Mouse (Mus musculus) MEL (cell line): ENCODE measurements at regions not wholly inside any gene's neighbourhood (a gene's known extent, or its start where the extent isn't known, plus 50 kb on each side); places are given as distances from the start of the nearest gene placed in this dataset.

Experiments
- DNase-seq: peaks from one replicate; pipeline ENCODE4 v3.0.0; 2011; ENCODE audit warnings: low read depth, low spot score
- H3K27ac ChIP-seq: 2 replicates; pipeline ENCODE4 v1.5.1; 2012; ENCODE audit warnings: low read depth, mild to moderate bottlenecking, control low read depth, low read length, moderate library complexity; ENCODE audit not compliant: control insufficient read depth
- H3K27me3 ChIP-seq, 2 experiments: fragments of 150-350 bp in 1 of 2; sonication (generic) in 1 of 2; 2 replicates each; pipeline ENCODE4 v1.6.1; 2012; ENCODE audit warnings: low read length in 2 of 2, mild to moderate bottlenecking in 2 of 2, improper control_type of control experiment in 1 of 2, moderate library complexity in 1 of 2; ENCODE audit not compliant: insufficient read depth in 2 of 2, control insufficient read depth in 1 of 2
- H3K36me3 ChIP-seq, 2 experiments: 2 replicates each; pipeline ENCODE4 v1.6.1; 2012 to 2014; ENCODE audit warnings: low read length in 2 of 2, improper control_type of control experiment in 1 of 2, inconsistent platforms in 1 of 2, mild to moderate bottlenecking in 1 of 2; ENCODE audit not compliant: insufficient read depth in 2 of 2, control insufficient read depth in 1 of 2
- H3K4me1 ChIP-seq, 2 experiments: fragments of 150-350 bp in 1 of 2; sonication (generic) in 1 of 2; 2 replicates each; pipeline ENCODE4 v1.6.1; 2012; ENCODE audit warnings: low read length in 2 of 2, improper control_type of control experiment in 1 of 2, mild to moderate bottlenecking in 1 of 2; ENCODE audit not compliant: insufficient read depth in 2 of 2, control insufficient read depth in 1 of 2
- H3K4me3 ChIP-seq, 2 experiments: fragments of 150-350 bp in 1 of 2; sonication (generic) in 1 of 2; 2 replicates each; pipeline ENCODE4 v1.5.1; 2012; ENCODE audit warnings: low read depth in 2 of 2, low read length in 2 of 2, mild to moderate bottlenecking in 2 of 2, moderate library complexity in 2 of 2, control low read depth in 1 of 2, improper control_type of control experiment in 1 of 2; ENCODE audit not compliant: control insufficient read depth in 1 of 2, insufficient read depth in 1 of 2
- H3K79me2 ChIP-seq: 2 replicates; pipeline ENCODE4 v1.6.1; 2012; ENCODE audit warnings: mild to moderate bottlenecking, low read length, moderate library complexity; ENCODE audit not compliant: control insufficient read depth, poor library complexity, insufficient read depth
- H3K9ac ChIP-seq: 2 replicates; pipeline ENCODE4 v1.6.1; 2012; ENCODE audit warnings: low read depth, mild to moderate bottlenecking, control low read depth, low read length, moderate library complexity; ENCODE audit not compliant: control insufficient read depth, poor library complexity, severe bottlenecking
- H3K9me3 ChIP-seq: fragments of 150-350 bp; sonication (generic); replicated peaks from 2 replicates; pipeline ENCODE4 v1.6.1; 2012; ENCODE audit warnings: mild to moderate bottlenecking, low read length, improper control_type of control experiment, moderate library complexity; ENCODE audit not compliant: insufficient read depth
- BHLHE40 ChIP-seq: IDR thresholded peaks from 2 replicates; pipeline ENCODE4 v1.6.1; 2012; ENCODE audit warnings: low read depth, mild to moderate bottlenecking, inconsistent platforms, low read length, improper control_type of control experiment, borderline replicate concordance
- CHD2 ChIP-seq: IDR thresholded peaks from 2 replicates; pipeline ENCODE4 v1.6.1; 2011; ENCODE audit warnings: low read length, improper control_type of control experiment
- ELF1 ChIP-seq: IDR thresholded peaks from 2 replicates; pipeline ENCODE4 v1.6.1; 2014; ENCODE audit warnings: low read depth, mild to moderate bottlenecking, inconsistent platforms, low read length, improper control_type of control experiment, moderate library complexity
- EP300 ChIP-seq, 2 experiments: IDR thresholded peaks; 2 replicates each; pipeline ENCODE4 v1.6.1; 2011; ENCODE audit warnings: improper control_type of control experiment in 2 of 2, low read length in 2 of 2, low read depth in 1 of 2, mild to moderate bottlenecking in 1 of 2
- GATA1 ChIP-seq: IDR thresholded peaks from 2 replicates; pipeline ENCODE4 v1.6.1; 2011; ENCODE audit warnings: low read depth, low read length, improper control_type of control experiment
- HCFC1 ChIP-seq: IDR thresholded peaks from 2 replicates; pipeline ENCODE4 v1.6.1; 2012; ENCODE audit warnings: low read depth, mild to moderate bottlenecking, inconsistent platforms, low read length, improper control_type of control experiment, moderate library complexity
- JUND ChIP-seq: IDR thresholded peaks from 2 replicates; pipeline ENCODE4 v1.6.1; 2011; ENCODE audit warnings: low read depth, mild to moderate bottlenecking, improper control_type of control experiment, low read length
- MAFK ChIP-seq: IDR thresholded peaks from 2 replicates; pipeline ENCODE4 v1.6.1; 2011; ENCODE audit warnings: low read depth, mild to moderate bottlenecking, low read length, improper control_type of control experiment, borderline replicate concordance
- MXI1 ChIP-seq: IDR thresholded peaks from 2 replicates; pipeline ENCODE4 v1.6.1; 2011; ENCODE audit warnings: mild to moderate bottlenecking, low read depth, low read length, improper control_type of control experiment
- MYB ChIP-seq: IDR thresholded peaks from 2 replicates; pipeline ENCODE4 v1.6.1; 2011; ENCODE audit warnings: mild to moderate bottlenecking, low read depth, low read length, improper control_type of control experiment
- MYC ChIP-seq: IDR thresholded peaks from 2 replicates; pipeline ENCODE4 v1.6.1; 2011; ENCODE audit warnings: low read depth, mild to moderate bottlenecking, low read length, improper control_type of control experiment, moderate library complexity
- NELFE ChIP-seq: IDR thresholded peaks from 2 replicates; pipeline ENCODE4 v1.6.1; 2011; ENCODE audit warnings: low read depth, low read length, improper control_type of control experiment
- POLR2A ChIP-seq, 2 experiments: IDR thresholded peaks; 2 replicates each; pipeline ENCODE4 v1.6.1; 2011 to 2012; ENCODE audit warnings: low read length in 2 of 2, mild to moderate bottlenecking in 2 of 2, control low read depth in 1 of 2, improper control_type of control experiment in 1 of 2, low read depth in 1 of 2, moderate library complexity in 1 of 2; ENCODE audit not compliant: control insufficient read depth in 1 of 2, insufficient read depth in 1 of 2, poor library complexity in 1 of 2
- POLR2AphosphoS5 ChIP-seq: IDR thresholded peaks from 2 replicates; pipeline ENCODE4 v1.6.1; 2012; ENCODE audit warnings: low read depth, borderline replicate concordance, mild to moderate bottlenecking, inconsistent platforms, low read length, moderate library complexity, mixed read lengths
- RAD21 ChIP-seq: IDR thresholded peaks from 2 replicates; pipeline ENCODE4 v1.6.1; 2011; ENCODE audit warnings: mild to moderate bottlenecking, low read depth, low read length, improper control_type of control experiment
- RCOR1 ChIP-seq: IDR thresholded peaks from 2 replicates; pipeline ENCODE4 v1.6.1; 2012; ENCODE audit warnings: low read depth, mild to moderate bottlenecking, inconsistent platforms, low read length, improper control_type of control experiment
- SMC3 ChIP-seq: IDR thresholded peaks from 2 replicates; pipeline ENCODE4 v1.6.1; 2011; ENCODE audit warnings: low read depth, low read length, improper control_type of control experiment
- TBP ChIP-seq: IDR thresholded peaks from 2 replicates; pipeline ENCODE4 v1.8.0; 2011; ENCODE audit warnings: low read depth, low read length, improper control_type of control experiment
- TCF12 ChIP-seq: IDR thresholded peaks from 2 replicates; pipeline ENCODE4 v1.6.1; 2014; ENCODE audit warnings: low read depth, mild to moderate bottlenecking, inconsistent platforms, low read length, improper control_type of control experiment, moderate library complexity
- ZKSCAN1 ChIP-seq: IDR thresholded peaks from 2 replicates; pipeline ENCODE4 v1.6.1; 2012; ENCODE audit warnings: low read depth, mild to moderate bottlenecking, inconsistent platforms, low read length, improper control_type of control experiment, moderate library complexity
- ZMIZ1 ChIP-seq: IDR thresholded peaks from 2 replicates; pipeline ENCODE4 v1.6.1; 2012; ENCODE audit warnings: low read depth, mild to moderate bottlenecking, inconsistent platforms, low read length, improper control_type of control experiment, moderate library complexity

- Histone ChIP-seq H3K4me1 (no peaks in the 10 kb centered on the region), H3K9me3 (no peaks in the 10 kb centered on the region), H3K9ac (no peak overlapping the region), H3K79me2 (no peaks in the 10 kb centered on the region), H3K36me3 (no peaks in the 10 kb centered on the region), H3K27ac (no peak overlapping the region), H3K4me3 (no peak overlapping the region)
- no peak for DNase-seq
- TF ChIP-seq EP300 (IDR thresholded peaks at IDR 0.05; ENCODE audit: low read depth in 1 of 2, low read length in 2 of 2): no peak
- no peak for TF ChIP-seq MYC
- no peak for TF ChIP-seq ELF1
- TF ChIP-seq ZMIZ1: no peak
- no peak for TF ChIP-seq SMC3
- TF ChIP-seq MYB: no peak
- no peak for TF ChIP-seq POLR2A (IDR thresholded peaks at IDR 0.05; ENCODE audit: control insufficient read depth in 1 of 2, insufficient read depth in 1 of 2, low read depth in 1 of 2, low read length in 2 of 2, poor library complexity in 1 of 2)
- TF ChIP-seq RAD21: no peak
- no peak for TF ChIP-seq MXI1
- no peak for TF ChIP-seq TBP
- TF ChIP-seq TCF12: no peak
- no peak for TF ChIP-seq BHLHE40
- no peak for TF ChIP-seq NELFE
- TF ChIP-seq, all 39 proteins: peak for 0
- H3K27me3 ChIP-seq: no peaks in the 10 kb centered on the region
Observed at GRCm38 (mm10) chr1:15018460-15018779, 1074.7 kb downstream of the 4930444P10Rik start.

- Histone ChIP-seq H3K27me3 (no peaks in the 10 kb centered on the region), H3K9ac (no peak overlapping the region), H3K4me3 (no peak overlapping the region), H3K36me3 (no peaks in the 10 kb centered on the region), H3K79me2 (no peaks in the 10 kb centered on the region), H3K4me1 (no peaks in the 10 kb centered on the region), H3K9me3 (no peaks in the 10 kb centered on the region), H3K27ac (no peak overlapping the region)
- no peak for TF ChIP-seq ZKSCAN1
- no peak for TF ChIP-seq POLR2A (IDR thresholded peaks at IDR 0.05; ENCODE audit: control insufficient read depth in 1 of 2, insufficient read depth in 1 of 2, low read depth in 1 of 2, low read length in 2 of 2, poor library complexity in 1 of 2)
- no peak for TF ChIP-seq GATA1
- no peak for TF ChIP-seq CHD2
- TF ChIP-seq MXI1: no peak
- TF ChIP-seq RCOR1: no peak
- TF ChIP-seq POLR2AphosphoS5: no peak
- no peak for TF ChIP-seq JUND
- TF ChIP-seq MAFK: no peak
- no peak for TF ChIP-seq HCFC1
- TF ChIP-seq ELF1: no peak
- TF ChIP-seq TCF12: no peak
- no peak for DNase-seq
Observed at GRCm38 (mm10) chr1:15017689-15018459, 1075.3 kb downstream of the 4930444P10Rik start.
